Mouse (Mus musculus) lung, embryonic 15.5 days (tissue): Measurements from ENCODE around the gene Alk. TPM values are rescaled to one million over a fixed set of nuclear protein-coding genes. Genes with fewer than 3 reads are reported as not detected.

Experiments
- ATAC-seq: fragments of 200-750 bp; cut with Nextera tagmentation; 2 replicates; pipeline ENCODE4 v1.8.0; 2017; ENCODE audit warnings: moderate number of reproducible peaks, borderline replicate concordance; ENCODE audit not compliant: low FRiP score, low TSS enrichment; ENCODE audit errors: extremely low read depth
- H3K27ac ChIP-seq: fragments of 300-500 bp; sonication (generic); 2 replicates; pipeline ENCODE4 v1.5.1; 2015; ENCODE audit warnings: moderate library complexity, mild to moderate bottlenecking, inconsistent platforms
- H3K27me3 ChIP-seq: fragments of 300-500 bp; sonication (generic); 2 replicates; pipeline ENCODE4 v1.6.1; 2015; ENCODE audit warnings: inconsistent platforms
- H3K36me3 ChIP-seq: fragments of 300-500 bp; sonication (generic); 2 replicates; pipeline ENCODE4 v1.6.1; 2015; ENCODE audit warnings: inconsistent platforms
- H3K4me1 ChIP-seq: fragments of 300-500 bp; sonication (generic); 2 replicates; pipeline ENCODE4 v1.6.1; 2015; ENCODE audit warnings: inconsistent platforms
- H3K4me2 ChIP-seq: fragments of 300-500 bp; sonication (generic); 2 replicates; pipeline ENCODE4 v1.6.1; 2015; ENCODE audit warnings: inconsistent platforms, mild to moderate bottlenecking, moderate library complexity
- H3K4me3 ChIP-seq: fragments of 300-500 bp; sonication (generic); 2 replicates; pipeline ENCODE4 v1.5.1; 2015; ENCODE audit warnings: mild to moderate bottlenecking, inconsistent platforms
- H3K9ac ChIP-seq: fragments of 300-500 bp; sonication (generic); 2 replicates; pipeline ENCODE4 v1.6.1; 2015; ENCODE audit warnings: inconsistent platforms
- H3K9me3 ChIP-seq: fragments of 300-500 bp; sonication (generic); 2 replicates; pipeline ENCODE4 v1.6.1; 2016; ENCODE audit warnings: inconsistent platforms
- WGBS: fragments of 180-500 bp; shearing (Covaris S2); methylation state at CpG from one replicate; pipeline ENCODE4 v1.1.7; 2015; 5-methylcytosine and 5-hydroxymethylcytosine counted together
- polyA plus RNA-seq: library from polyadenylated mRNA; unstranded; fragments of >200 nt; fragmentation: Nextera tagmentation; extraction: Ambion mirVana; gene quantifications from 2 replicates; pipeline ENCODE4 v1.2.1, GENCODE M21; 2015

Alk gene
- polyA plus RNA-seq, 1 experiment from 2014 or later: 0.22 TPM

GRCm38 (mm10) chr17:72362811-72363496 lies 241.5 kb downstream of the Alk start:
- ATAC-seq: no peak
- H3K36me3 ChIP-seq: no peaks in the 10 kb centered on the region
- H3K4me3 ChIP-seq: no peak overlapping the region
- H3K9me3 ChIP-seq: no peaks in the 10 kb centered on the region
- H3K4me1 ChIP-seq: no peaks in the 10 kb centered on the region
- no peak overlapping the region for H3K4me2 ChIP-seq
- H3K9ac ChIP-seq: no peak overlapping the region
- H3K27ac ChIP-seq: no peak overlapping the region
- H3K27me3 ChIP-seq: no peaks in the 10 kb centered on the region
- 77% methylated on average over 10 of the region's 10 CpGs for WGBS

GRCm38 (mm10) chr17:72361961-72362360 lies 242.5 kb downstream of the Alk start:
- Histone ChIP-seq H3K4me3 (no peak overlapping the region), H3K4me1 (no peaks in the 10 kb centered on the region), H3K27ac (no peak overlapping the region), H3K4me2 (no peak overlapping the region), H3K36me3 (no peaks in the 10 kb centered on the region), H3K9me3 (no peaks in the 10 kb centered on the region), H3K9ac (no peak overlapping the region), H3K27me3 (no peaks in the 10 kb centered on the region)
- WGBS: 66% methylated on average over 4 of the region's 4 CpGs
- no peak for ATAC-seq

GRCm38 (mm10) chr17:72356759-72357302 lies 247.6 kb downstream of the Alk start:
- peak; percentile 55; the same call in 1 of the 2 replicates for ATAC-seq
- Histone ChIP-seq H3K9ac (no peak overlapping the region), H3K4me1 (no peaks in the 10 kb centered on the region), H3K27me3 (no peaks in the 10 kb centered on the region), H3K36me3 (no peaks in the 10 kb centered on the region), H3K27ac (no peak overlapping the region), H3K9me3 (no peaks in the 10 kb centered on the region), H3K4me2 (no peak overlapping the region), H3K4me3 (no peak overlapping the region)
- WGBS: 52% methylated on average over 5 of the region's 5 CpGs

GRCm38 (mm10) chr17:72339437-72339836 lies 265.0 kb downstream of the Alk start:
- no peaks in the 10 kb centered on the region for H3K36me3 ChIP-seq
- no peaks in the 10 kb centered on the region for H3K9me3 ChIP-seq
- H3K4me3 ChIP-seq: no peak overlapping the region
- no peak overlapping the region for H3K9ac ChIP-seq
- H3K27me3 ChIP-seq: no peaks in the 10 kb centered on the region
- 90% methylated on average over 4 of the region's 4 CpGs for WGBS
- no peak for ATAC-seq
- H3K4me1 ChIP-seq: no peaks in the 10 kb centered on the region
- H3K4me2 ChIP-seq: no peak overlapping the region
- no peak overlapping the region for H3K27ac ChIP-seq

- ATAC-seq: no peak
These were observed 271.5 kb downstream of the Alk start for GRCm38 (mm10) chr17:72332909-72333308.

GRCm38 (mm10) chr17:72325941-72326340 lies 278.5 kb downstream of the Alk start:
- WGBS: 85% methylated on average over 4 of the region's 4 CpGs
- Histone ChIP-seq H3K36me3 (no peaks in the 10 kb centered on the region), H3K9me3 (no peaks in the 10 kb centered on the region), H3K4me2 (no peak overlapping the region), H3K9ac (no peak overlapping the region), H3K4me3 (no peak overlapping the region), H3K4me1 (no peaks in the 10 kb centered on the region), H3K27ac (no peak overlapping the region), H3K27me3 (no peaks in the 10 kb centered on the region)
- no peak for ATAC-seq

More at GRCm38 (mm10) chr17:72332909-72333308, 271.5 kb downstream of the Alk start:
- no peak overlapping the region for H3K4me3 ChIP-seq
- no peak overlapping the region for H3K4me2 ChIP-seq
- no peaks in the 10 kb centered on the region for H3K4me1 ChIP-seq
- no peak overlapping the region for H3K27ac ChIP-seq
- no peaks in the 10 kb centered on the region for H3K27me3 ChIP-seq
- no peaks in the 10 kb centered on the region for H3K9me3 ChIP-seq
- 52% methylated on average over 4 of the region's 4 CpGs for WGBS
- no peaks in the 10 kb centered on the region for H3K36me3 ChIP-seq
- H3K9ac ChIP-seq: no peak overlapping the region

GRCm38 (mm10) chr17:72319576-72319975 lies 284.9 kb downstream of the Alk start:
- Histone ChIP-seq H3K4me2 (no peak overlapping the region), H3K36me3 (no peaks in the 10 kb centered on the region), H3K9me3 (no peaks in the 10 kb centered on the region), H3K9ac (no peak overlapping the region), H3K27ac (no peak overlapping the region), H3K27me3 (no peaks in the 10 kb centered on the region), H3K4me3 (no peak overlapping the region), H3K4me1 (no peaks in the 10 kb centered on the region)
- ATAC-seq: no peak

- H3K9me3 ChIP-seq: no peaks in the 10 kb centered on the region
- H3K36me3 ChIP-seq: no peaks in the 10 kb centered on the region
- WGBS: 71% methylated on average over 5 of the region's 5 CpGs
- no peak overlapping the region for H3K4me2 ChIP-seq
- no peak for ATAC-seq
- H3K4me3 ChIP-seq: no peak overlapping the region
- no peaks in the 10 kb centered on the region for H3K27me3 ChIP-seq
- H3K9ac ChIP-seq: no peak overlapping the region
- no peak overlapping the region for H3K27ac ChIP-seq
- no peaks in the 10 kb centered on the region for H3K4me1 ChIP-seq
These were observed 304.8 kb downstream of the Alk start for GRCm38 (mm10) chr17:72299651-72300050.

- Histone ChIP-seq H3K27me3 (no peaks in the 10 kb centered on the region), H3K9ac (no peak overlapping the region), H3K4me3 (no peak overlapping the region), H3K4me2 (no peak overlapping the region), H3K36me3 (no peaks in the 10 kb centered on the region), H3K27ac (no peak overlapping the region), H3K4me1 (no peaks in the 10 kb centered on the region), H3K9me3 (no peaks in the 10 kb centered on the region)
- 67% methylated on average over 1 of the region's 1 CpGs for WGBS
- no peak for ATAC-seq
These were observed 308.1 kb downstream of the Alk start for GRCm38 (mm10) chr17:72296349-72296748.

GRCm38 (mm10) chr17:72293267-72293580 lies 311.2 kb downstream of the Alk start:
- Histone ChIP-seq H3K27me3 (no peaks in the 10 kb centered on the region), H3K27ac (no peak overlapping the region), H3K9ac (no peak overlapping the region), H3K9me3 (no peaks in the 10 kb centered on the region), H3K4me2 (no peak overlapping the region), H3K4me1 (no peaks in the 10 kb centered on the region), H3K4me3 (no peak overlapping the region), H3K36me3 (no peaks in the 10 kb centered on the region)
- ATAC-seq: no peak
- 33% methylated on average over 3 of the region's 3 CpGs for WGBS

GRCm38 (mm10) chr17:72292444-72293266 lies 311.8 kb downstream of the Alk start:
- H3K4me1 ChIP-seq: no peaks in the 10 kb centered on the region
- H3K27ac ChIP-seq: no peak overlapping the region
- no peak overlapping the region for H3K4me3 ChIP-seq
- no peak overlapping the region for H3K4me2 ChIP-seq
- no peaks in the 10 kb centered on the region for H3K9me3 ChIP-seq
- H3K36me3 ChIP-seq: no peaks in the 10 kb centered on the region
- H3K9ac ChIP-seq: no peak overlapping the region
- ATAC-seq: no peak
- 81% methylated on average over 6 of the region's 6 CpGs for WGBS
- no peaks in the 10 kb centered on the region for H3K27me3 ChIP-seq

- H3K9me3 ChIP-seq: no peaks in the 10 kb centered on the region
- no peak overlapping the region for H3K9ac ChIP-seq
- H3K36me3 ChIP-seq: no peaks in the 10 kb centered on the region
- no peak for ATAC-seq
- no peaks in the 10 kb centered on the region for H3K4me1 ChIP-seq
- no peaks in the 10 kb centered on the region for H3K27me3 ChIP-seq
- no peak overlapping the region for H3K27ac ChIP-seq
- no peak overlapping the region for H3K4me3 ChIP-seq
- 48% methylated on average over 3 of the region's 3 CpGs for WGBS
- H3K4me2 ChIP-seq: no peak overlapping the region
These were observed 318.5 kb downstream of the Alk start for GRCm38 (mm10) chr17:72285961-72286360.
